Mouse (Mus musculus) stomach, postnatal 0 days (tissue): ENCODE measurements around the gene Smyd2.

Experiments used
- CTCF ChIP-seq: IDR thresholded peaks from 2 replicates; pipeline ENCODE4 v1.5.1; 2016; ENCODE audit warnings: antibody characterized with exemption, low read depth, mild to moderate bottlenecking, moderate library complexity
- EP300 ChIP-seq: optimal IDR thresholded peaks from 2 replicates; pipeline ENCODE3; 2016; ENCODE audit warnings: antibody characterized with exemption

DNA sequence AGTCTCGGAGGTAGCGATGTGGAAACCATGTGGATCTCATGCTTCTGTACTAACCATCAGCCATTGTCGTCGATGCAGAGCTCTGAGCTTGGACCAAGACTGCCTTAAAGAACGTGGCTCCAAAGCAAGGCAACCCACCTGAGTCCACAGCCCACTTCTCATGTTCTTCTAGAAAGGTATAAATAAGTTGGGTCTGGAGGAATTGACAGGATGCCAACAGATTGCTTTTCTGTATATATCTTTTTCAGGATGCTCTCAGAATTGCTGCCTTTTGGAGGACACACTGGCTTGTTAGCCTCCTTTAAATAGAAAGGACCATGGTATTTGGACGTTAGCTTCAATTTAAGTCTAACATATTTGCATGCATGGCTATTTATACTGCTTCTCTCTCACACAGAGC is 29.7 kb upstream of the Smyd2 start:
- TF ChIP-seq CTCF = no peak
- TF ChIP-seq EP300 = no peak
